Mouse (Mus musculus): Measurements from ENCODE around the gene Rtn4r.

Gene Rtn4r

GRCm38 (mm10) chr16:18156579-18157350, 29.3 kb downstream of the Rtn4r start:
- DNase-seq (ENCODE audit: low spot score), result no peak

GRCm38 (mm10) chr16:18159255-18159654, 31.8 kb downstream of the Rtn4r start:
- DNase-seq (ENCODE audit: low spot score), result no peak

GRCm38 (mm10) chr16:18159778-18160177, 32.3 kb downstream of the Rtn4r start:
- no peak for DNase-seq (ENCODE audit: low spot score)

GRCm38 (mm10) chr16:18160514-18160913, 33.1 kb downstream of the Rtn4r start:
- DNase-seq (ENCODE audit: low spot score), result no peak

GRCm38 (mm10) chr16:18161190-18161589, 33.7 kb downstream of the Rtn4r start:
- DNase-seq (ENCODE audit: low spot score), result no peak

GRCm38 (mm10) chr16:18164642-18165238, 37.3 kb downstream of the Rtn4r start:
- DNase-seq (ENCODE audit: low spot score), result no peak

GRCm38 (mm10) chr16:18166613-18167190, 39.3 kb downstream of the Rtn4r start:
- DNase-seq (ENCODE audit: low spot score), result no peak

- no peak for DNase-seq (ENCODE audit: low spot score)
These were observed 41.7 kb downstream of the Rtn4r start for GRCm38 (mm10) chr16:18169156-18169555.

GRCm38 (mm10) chr16:18169776-18170175, 42.3 kb downstream of the Rtn4r start:
- no peak for DNase-seq (ENCODE audit: low spot score)

- peak; percentile 31 for DNase-seq (ENCODE audit: low spot score)
These were observed 44.9 kb downstream of the Rtn4r start for GRCm38 (mm10) chr16:18172266-18172855.

GRCm38 (mm10) chr16:18173231-18173630, 45.8 kb downstream of the Rtn4r start:
- DNase-seq (ENCODE audit: low spot score), result no peak

GRCm38 (mm10) chr16:18173788-18174187, 46.3 kb downstream of the Rtn4r start:
- no peak for DNase-seq (ENCODE audit: low spot score)

- DNase-seq (ENCODE audit: low spot score), result no peak
These were observed 48.5 kb downstream of the Rtn4r start for GRCm38 (mm10) chr16:18175817-18176541.

GRCm38 (mm10) chr16:18176758-18177157, 49.3 kb downstream of the Rtn4r start:
- DNase-seq (ENCODE audit: low spot score), result no peak

- no peak for DNase-seq (ENCODE audit: low spot score)
These were observed 52.1 kb downstream of the Rtn4r start for GRCm38 (mm10) chr16:18179591-18179990.

- DNase-seq (ENCODE audit: low spot score), result no peak
These were observed 54.0 kb downstream of the Rtn4r start for GRCm38 (mm10) chr16:18181398-18181797.

GRCm38 (mm10) chr16:18182766-18183165, 55.3 kb downstream of the Rtn4r start:
- no peak for DNase-seq (ENCODE audit: low spot score)

- DNase-seq (ENCODE audit: low spot score), result no peak
These were observed 58.4 kb downstream of the Rtn4r start for GRCm38 (mm10) chr16:18185715-18186449.

- no peak for DNase-seq (ENCODE audit: low spot score)
These were observed 59.4 kb downstream of the Rtn4r start for GRCm38 (mm10) chr16:18186798-18187197.

GRCm38 (mm10) chr16:18187221-18187620, 59.8 kb downstream of the Rtn4r start:
- no peak for DNase-seq (ENCODE audit: low spot score)

GRCm38 (mm10) chr16:18191006-18191405, 63.6 kb downstream of the Rtn4r start:
- no peak for DNase-seq (ENCODE audit: low spot score)

Data from testis, postnatal 14 days (tissue).